Mouse (Mus musculus) embryonic facial prominence, embryonic 14.5 days (tissue): Measurements from ENCODE around the gene Immp2l. TPM values are rescaled to one million over a fixed set of nuclear protein-coding genes. Genes with fewer than 3 reads are reported as not detected.

Experiments used
- ATAC-seq: fragments of 200-750 bp; cut with Nextera tagmentation; 2 replicates; pipeline ENCODE4 v1.8.0; 2017; ENCODE audit warnings: low read depth, moderate number of reproducible peaks, moderate TSS enrichment
- DNase-seq: peaks from one replicate; pipeline ENCODE4 v3.0.0-alpha.2; 2015; ENCODE audit warnings: low spot score
- H3K27ac ChIP-seq: fragments of 300-500 bp; sonication (generic); replicated peaks from 2 replicates; pipeline ENCODE4 v1.5.1; 2014; ENCODE audit warnings: low read depth, mild to moderate bottlenecking, low read length, moderate library complexity
- H3K27me3 ChIP-seq: fragments of 300-500 bp; sonication (generic); replicated peaks from 2 replicates; pipeline ENCODE4 v1.6.1; 2014; ENCODE audit warnings: low read length; ENCODE audit not compliant: control insufficient read depth, insufficient read depth
- H3K36me3 ChIP-seq: fragments of 300-500 bp; sonication (generic); 2 replicates; pipeline ENCODE4 v1.6.1; 2014; ENCODE audit warnings: low read length, mixed read lengths; ENCODE audit not compliant: control insufficient read depth, insufficient read depth
- H3K4me1 ChIP-seq: fragments of 300-500 bp; sonication (generic); 2 replicates; pipeline ENCODE4 v1.6.1; 2014; ENCODE audit warnings: antibody characterized with exemption, low read length; ENCODE audit not compliant: control insufficient read depth, insufficient read depth
- H3K4me2 ChIP-seq: fragments of 300-500 bp; sonication (generic); 2 replicates; pipeline ENCODE4 v1.6.1; 2014; ENCODE audit warnings: low read depth, mild to moderate bottlenecking, low read length, moderate library complexity, mixed read lengths
- H3K4me3 ChIP-seq: fragments of 300-500 bp; sonication (generic); 2 replicates; pipeline ENCODE4 v1.5.1; 2014; ENCODE audit warnings: low read depth, mild to moderate bottlenecking, low read length
- H3K9ac ChIP-seq: fragments of 300-500 bp; sonication (generic); 2 replicates; pipeline ENCODE4 v1.6.1; 2014; ENCODE audit warnings: low read depth, mild to moderate bottlenecking, low read length, moderate library complexity, mixed read lengths
- H3K9me3 ChIP-seq: fragments of 300-500 bp; sonication (generic); 2 replicates; pipeline ENCODE4 v1.6.1; 2016; ENCODE audit warnings: low read length; ENCODE audit not compliant: control insufficient read depth
- WGBS: fragments of 180-500 bp; shearing (Covaris S2); extraction: QIAGEN DNeasy Blood & Tissue Kit; methylation state at CpG from one replicate; pipeline ENCODE4 v1.1.7; 2014; 5-methylcytosine and 5-hydroxymethylcytosine counted together
- polyA plus RNA-seq: library from polyadenylated mRNA; unstranded; fragments of >200 nt; fragmentation: Nextera tagmentation; extraction: Ambion mirVana; gene quantifications from 2 replicates; pipeline ENCODE4 v1.2.1, GENCODE M21; 2014

Gene Immp2l
- polyA plus RNA-seq, 1 experiment from 2014 or later, result 15.9 TPM

DNA sequence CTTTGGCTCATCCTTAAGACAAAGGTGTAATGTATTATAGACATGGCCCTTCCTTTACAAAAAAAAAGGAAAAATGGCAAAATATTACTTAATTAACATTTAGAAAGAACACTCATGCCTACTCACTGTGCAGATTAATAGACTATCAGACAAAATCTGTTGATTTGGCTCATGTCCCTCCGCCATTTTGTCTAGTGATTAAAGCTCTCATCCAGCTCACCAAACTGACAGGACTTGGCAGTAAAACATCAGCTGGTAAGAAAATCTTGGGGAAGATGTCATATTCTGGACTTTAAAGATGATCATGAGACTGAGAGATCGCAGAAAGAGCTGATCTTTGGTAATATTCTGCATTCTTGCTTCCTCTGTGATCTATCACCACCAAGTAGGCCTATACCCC is 293.5 kb downstream of the Immp2l start:
- H3K4me1 ChIP-seq, result peaks cover 8% of the 10 kb centered on the region; the same call in 1 of the 2 replicates
- H3K36me3 ChIP-seq, result no peaks in the 10 kb centered on the region
- no peak overlapping the region for H3K4me2 ChIP-seq
- no peaks in the 10 kb centered on the region for H3K27me3 ChIP-seq
- no peaks in the 10 kb centered on the region for H3K9me3 ChIP-seq
- WGBS, result 92% methylated on average over 2 of the region's 2 CpGs
- H3K9ac ChIP-seq, result no peak overlapping the region
- no peak overlapping the region for H3K4me3 ChIP-seq
- DNase-seq (no peak), ATAC-seq (no peak)
- H3K27ac ChIP-seq, result no peak overlapping the region

DNA sequence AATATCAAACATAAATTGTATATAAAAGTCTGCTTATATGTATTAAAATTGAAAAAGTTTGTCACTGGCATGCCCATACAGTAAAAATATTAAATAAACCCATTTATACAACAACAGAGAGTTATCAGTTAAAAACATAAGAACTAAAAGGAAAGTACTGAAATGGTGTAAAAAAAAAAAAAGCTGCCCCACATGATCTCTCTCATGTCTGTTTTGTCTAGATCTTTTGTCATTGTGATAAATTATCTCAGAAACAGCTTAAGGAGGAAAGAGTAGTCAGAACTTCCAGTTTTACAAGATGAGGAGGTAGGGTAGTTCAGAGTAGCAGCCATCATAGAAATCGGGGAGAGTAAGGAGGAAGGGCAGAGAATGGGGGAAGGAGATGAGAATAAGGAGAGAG is 298.1 kb downstream of the Immp2l start:
- DNase-seq, result no peak
- H3K4me3 ChIP-seq, result no peak overlapping the region
- H3K27me3 ChIP-seq, result no peaks in the 10 kb centered on the region
- no peaks in the 10 kb centered on the region for H3K4me1 ChIP-seq
- H3K36me3 ChIP-seq, result no peaks in the 10 kb centered on the region
- ATAC-seq, result no peak
- WGBS, result 82% methylated on average over 1 of the region's 1 CpGs
- no peak overlapping the region for H3K9ac ChIP-seq
- no peak overlapping the region for H3K27ac ChIP-seq
- H3K4me2 ChIP-seq, result no peak overlapping the region
- no peaks in the 10 kb centered on the region for H3K9me3 ChIP-seq

DNA sequence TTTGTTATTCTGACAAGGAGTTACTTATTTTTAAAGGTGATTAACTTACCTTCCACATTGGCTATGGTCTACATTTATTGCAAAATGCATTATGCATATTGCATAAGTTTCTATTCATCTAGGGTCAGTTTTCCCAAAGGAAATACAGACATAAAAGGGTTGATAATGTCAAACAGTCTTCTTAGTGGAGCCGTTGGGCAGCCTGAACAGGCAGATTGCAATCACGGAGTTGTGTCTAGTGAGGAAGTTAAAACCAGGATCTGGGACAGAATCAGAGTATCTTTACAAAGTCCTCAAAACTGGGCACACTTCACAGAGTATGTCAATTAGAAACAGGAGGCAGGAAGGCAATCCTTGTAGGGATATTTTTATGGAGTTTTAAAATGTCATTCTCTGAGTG is 300.5 kb downstream of the Immp2l start:
- Histone ChIP-seq H3K27me3 (no peaks in the 10 kb centered on the region), H3K4me2 (no peak overlapping the region), H3K27ac (no peak overlapping the region), H3K9ac (no peak overlapping the region), H3K4me1 (no peaks in the 10 kb centered on the region), H3K9me3 (no peaks in the 10 kb centered on the region), H3K4me3 (no peak overlapping the region), H3K36me3 (no peaks in the 10 kb centered on the region)
- no peak for ATAC-seq
- 59% methylated on average over 2 of the region's 2 CpGs for WGBS
- no peak for DNase-seq

DNA sequence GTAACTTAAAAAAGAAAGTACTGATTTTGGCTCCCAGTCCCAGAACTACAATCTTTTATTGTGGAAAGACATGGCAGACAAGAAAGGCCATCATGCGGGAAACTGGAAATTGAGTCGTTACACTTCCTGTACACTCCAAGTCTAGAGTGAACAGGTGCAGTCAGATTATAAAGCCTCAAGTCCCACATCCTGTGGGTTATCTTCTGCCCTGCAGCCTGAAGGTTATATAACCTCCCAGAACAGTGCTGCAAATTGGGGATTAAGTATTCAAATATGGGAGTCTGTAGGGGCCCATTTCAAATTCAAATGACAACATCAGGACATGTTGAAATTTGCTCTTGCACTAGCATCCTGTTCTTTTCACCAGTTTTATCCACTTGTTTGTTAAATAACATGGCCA is 301.9 kb downstream of the Immp2l start:
- Histone ChIP-seq H3K4me3 (no peak overlapping the region), H3K27ac (no peak overlapping the region), H3K4me1 (no peaks in the 10 kb centered on the region), H3K9me3 (no peaks in the 10 kb centered on the region), H3K4me2 (no peak overlapping the region), H3K36me3 (no peaks in the 10 kb centered on the region), H3K9ac (no peak overlapping the region), H3K27me3 (no peaks in the 10 kb centered on the region)
- WGBS, result 87% methylated on average over 2 of the region's 2 CpGs
- ATAC-seq (no peak), DNase-seq (no peak)

DNA sequence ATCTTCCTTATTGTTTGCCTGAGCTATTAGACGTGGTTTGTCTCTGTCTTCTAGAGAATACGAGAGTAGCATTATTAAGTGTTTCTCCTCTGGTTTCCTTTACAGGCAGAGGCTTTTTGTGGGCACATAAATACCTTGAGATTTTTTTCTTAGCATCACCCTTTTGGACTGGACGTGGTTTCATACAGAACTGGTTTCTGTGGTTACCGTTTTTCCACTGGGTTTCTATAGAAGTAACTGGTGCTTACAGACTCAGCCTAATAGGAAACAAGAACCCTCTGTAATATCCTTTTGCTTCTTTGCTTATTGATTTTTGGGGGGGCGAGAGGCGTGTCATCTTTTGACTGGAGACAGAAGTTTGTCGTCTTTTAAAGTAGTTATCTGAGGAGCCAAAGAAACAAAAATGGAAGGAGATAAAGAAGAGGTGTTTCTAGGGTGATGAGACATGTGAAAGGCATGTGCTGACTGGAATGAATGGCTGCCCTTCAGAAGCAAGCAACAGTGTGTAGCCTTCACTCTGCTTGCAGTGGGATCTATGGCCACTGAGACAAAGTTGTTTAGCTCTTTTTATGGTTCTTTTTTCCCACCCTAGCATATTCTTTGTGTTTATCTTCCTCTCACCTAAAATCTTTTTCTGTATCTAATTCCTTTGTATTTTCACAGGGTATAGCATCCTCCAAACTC is 307.2 kb downstream of the Immp2l start:
- no peaks in the 10 kb centered on the region for H3K27me3 ChIP-seq
- H3K4me1 ChIP-seq, result no peaks in the 10 kb centered on the region
- no peaks in the 10 kb centered on the region for H3K9me3 ChIP-seq
- no peaks in the 10 kb centered on the region for H3K36me3 ChIP-seq
- no peak overlapping the region for H3K9ac ChIP-seq
- DNase-seq, result no peak
- no peak overlapping the region for H3K4me2 ChIP-seq
- ATAC-seq, result no peak
- WGBS, result 75% methylated on average over 7 of the region's 7 CpGs
- no peak overlapping the region for H3K27ac ChIP-seq
- no peak overlapping the region for H3K4me3 ChIP-seq

DNA sequence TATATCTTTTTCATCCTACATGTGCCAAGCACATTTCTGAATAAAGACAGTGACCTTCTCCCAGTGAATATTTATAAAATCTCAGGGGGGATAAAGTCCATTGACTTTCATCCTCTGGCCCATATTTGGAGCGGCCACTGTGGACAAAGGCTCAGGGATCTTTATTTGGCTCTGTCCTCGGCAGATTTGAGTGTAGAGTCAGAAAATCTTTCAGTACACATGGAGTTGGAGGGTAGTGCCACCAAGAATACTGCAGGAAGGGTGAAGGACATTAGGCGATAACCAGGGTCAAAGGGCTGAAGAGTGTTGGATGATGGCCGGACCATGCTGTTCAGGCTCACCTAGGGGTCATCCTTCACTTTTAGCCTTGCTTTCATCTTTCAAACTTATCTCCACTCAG is 321.7 kb downstream of the Immp2l start:
- 79% methylated on average over 4 of the region's 4 CpGs for WGBS
- H3K4me3 ChIP-seq, result no peak overlapping the region
- no peak for ATAC-seq

DNA sequence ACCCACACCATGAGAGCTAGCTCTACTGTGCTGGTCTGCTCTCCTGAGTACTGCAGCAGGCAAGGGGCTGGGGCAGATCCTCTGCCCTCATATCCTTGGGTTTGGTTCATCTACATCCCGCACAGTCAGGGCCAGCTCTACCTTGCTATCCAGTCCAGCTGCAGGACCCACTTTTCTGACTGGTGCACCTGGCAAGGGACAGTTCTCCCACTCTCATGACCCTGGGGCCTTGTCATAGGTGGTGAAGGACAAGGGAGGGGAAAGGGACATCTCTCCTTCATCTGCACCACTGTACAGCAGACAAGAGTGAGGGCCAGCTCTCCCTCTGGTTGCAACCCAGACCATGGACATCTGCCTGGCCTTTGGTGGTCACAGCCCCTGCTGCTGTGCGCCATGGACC is 323.6 kb downstream of the Immp2l start:
- WGBS, result 100% methylated on average over 2 of the region's 2 CpGs
- no peak overlapping the region for H3K4me2 ChIP-seq
- H3K27me3 ChIP-seq, result no peaks in the 10 kb centered on the region
- H3K4me3 ChIP-seq, result no peak overlapping the region
- ATAC-seq (no peak), DNase-seq (no peak)
- H3K9ac ChIP-seq, result no peak overlapping the region
- no peaks in the 10 kb centered on the region for H3K36me3 ChIP-seq
- no peak overlapping the region for H3K27ac ChIP-seq
- no peaks in the 10 kb centered on the region for H3K9me3 ChIP-seq
- no peaks in the 10 kb centered on the region for H3K4me1 ChIP-seq

More for the DNA sequence above, 321.7 kb downstream of the Immp2l start:
- Histone ChIP-seq H3K4me2 (no peak overlapping the region), H3K36me3 (no peaks in the 10 kb centered on the region), H3K27ac (no peak overlapping the region), H3K9me3 (no peaks in the 10 kb centered on the region), H3K9ac (no peak overlapping the region), H3K27me3 (no peaks in the 10 kb centered on the region), H3K4me1 (no peaks in the 10 kb centered on the region)
- no peak for DNase-seq

DNA sequence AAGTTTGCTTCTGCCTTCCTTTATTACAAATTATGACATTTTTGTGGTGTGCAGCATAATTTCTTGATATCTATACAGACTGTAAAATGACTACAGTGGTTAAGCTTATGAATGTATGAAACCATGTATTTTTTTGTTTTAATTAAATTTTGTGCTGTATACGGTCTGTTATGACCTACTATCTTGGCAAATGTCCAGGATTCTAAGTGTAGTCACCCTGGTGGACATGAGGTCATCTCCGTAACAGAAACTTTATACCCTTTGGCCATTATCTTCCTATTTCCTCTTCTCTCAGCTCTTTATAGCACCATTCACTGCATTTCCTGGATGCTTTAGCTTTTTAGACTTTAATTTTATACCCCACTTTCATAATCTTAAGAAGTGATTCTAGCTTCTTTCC is 325.5 kb downstream of the Immp2l start:
- WGBS, result 46% methylated on average over 2 of the region's 2 CpGs
- no peak overlapping the region for H3K4me2 ChIP-seq
- no peak for ATAC-seq

DNA sequence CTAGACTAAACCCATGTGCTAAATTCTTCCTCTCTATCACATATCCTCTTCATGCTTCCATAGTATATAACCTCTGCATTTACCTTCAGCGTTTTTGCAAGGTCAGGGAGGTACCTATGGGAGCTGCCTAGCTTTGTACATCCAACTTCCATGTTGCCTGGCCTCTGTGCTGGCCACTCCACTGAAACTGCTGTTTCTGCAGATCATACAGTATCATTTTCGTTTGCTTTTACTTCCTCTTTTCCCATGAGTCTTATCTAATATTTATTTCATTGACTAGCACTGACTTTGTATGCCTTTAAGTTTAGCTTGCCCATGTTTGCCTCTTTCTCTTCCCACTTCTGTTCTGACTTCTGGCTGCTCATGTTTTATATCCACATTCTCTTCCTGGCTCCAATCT is 325.9 kb downstream of the Immp2l start:
- WGBS, result 60% methylated on average over 2 of the region's 2 CpGs
- H3K4me2 ChIP-seq, result no peak overlapping the region
- no peak for DNase-seq
- no peaks in the 10 kb centered on the region for H3K4me1 ChIP-seq
- no peaks in the 10 kb centered on the region for H3K9me3 ChIP-seq
- no peak overlapping the region for H3K4me3 ChIP-seq
- H3K27me3 ChIP-seq, result no peaks in the 10 kb centered on the region
- no peak overlapping the region for H3K27ac ChIP-seq
- ATAC-seq, result no peak
- H3K36me3 ChIP-seq, result no peaks in the 10 kb centered on the region
- H3K9ac ChIP-seq, result no peak overlapping the region

More for the DNA sequence above, 325.5 kb downstream of the Immp2l start:
- no peak overlapping the region for H3K27ac ChIP-seq
- DNase-seq, result no peak
- no peak overlapping the region for H3K4me3 ChIP-seq
- H3K36me3 ChIP-seq, result no peaks in the 10 kb centered on the region
- no peaks in the 10 kb centered on the region for H3K27me3 ChIP-seq
- H3K9ac ChIP-seq, result no peak overlapping the region
- H3K9me3 ChIP-seq, result no peaks in the 10 kb centered on the region
- no peaks in the 10 kb centered on the region for H3K4me1 ChIP-seq
